Mouse (Mus musculus): ENCODE measurements around the gene Mettl9. TPM values are rescaled to one million over a fixed set of nuclear protein-coding genes. Genes with fewer than 3 reads are reported as not detected.

The Mettl9 gene
- polyA plus RNA-seq, 1 experiment from 2014 or later, result 34.9 TPM

GRCm38 (mm10) chr7:121043510-121043909 is 9.3 kb downstream of the Mettl9 start:
- no peak for DNase-seq
- Histone ChIP-seq H3K4me1 (ENCODE audit: insufficient read depth) (peaks cover 38% of the 10 kb centered on the region), H3K9me3 (ENCODE audit: low read length) (no peaks in the 10 kb centered on the region), H3K27ac (ENCODE audit: low read depth) (peak overlapping the region; percentile 45; the same call in 1 of the 2 replicates), H3K4me2 (ENCODE audit: low read depth, low read length) (0 out of 2 replicates have a peak overlapping the region, but pooled peaks have one; percentile 0), H3K4me3 (ENCODE audit: low read depth, low read length) (no peak overlapping the region), H3K36me3 (replicated peaks; ENCODE audit: insufficient read depth, low read length) (0 out of 2 replicates have a peak, but pooled peaks cover 5% of the 10 kb centered on the region), H3K27me3 (ENCODE audit: insufficient read depth, low read length) (no peaks in the 10 kb centered on the region), H3K9ac (replicated peaks) (no peak overlapping the region)
- TF ChIP-seq EP300 (IDR thresholded peaks at IDR 0.05; ENCODE audit: low read depth) (no peak), CTCF (IDR thresholded peaks at IDR 0.05; ENCODE audit: low read depth) (no peak)
- peak; percentile 63; the same call in 1 of the 2 replicates for ATAC-seq
- WGBS (ENCODE audit: insufficient replicate concordance), result 46% methylated on average over 1 of the region's 1 CpGs

DNA sequence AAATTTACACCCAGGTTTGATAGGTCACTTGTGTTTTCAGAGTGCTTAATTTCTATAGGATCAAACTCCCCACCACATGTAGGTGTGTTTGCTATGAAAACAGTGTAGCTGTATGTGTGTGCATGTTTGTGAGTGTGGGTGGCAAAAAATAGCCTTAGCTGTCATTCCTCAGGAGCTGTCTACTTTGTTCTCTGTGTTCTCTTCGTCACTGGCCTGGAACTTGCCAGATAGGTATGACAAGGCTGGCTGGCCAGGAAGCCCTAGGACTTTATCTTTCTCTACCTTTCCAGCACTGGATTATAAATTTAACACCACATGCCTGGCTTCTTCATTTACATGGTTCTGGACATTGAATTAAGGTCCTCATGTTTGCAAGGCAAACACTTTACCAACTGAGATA is 10.0 kb downstream of the Mettl9 start:
- Histone ChIP-seq H3K4me1 (ENCODE audit: insufficient read depth) (peaks cover 37% of the 10 kb centered on the region), H3K36me3 (replicated peaks; ENCODE audit: insufficient read depth, low read length) (0 out of 2 replicates have a peak, but pooled peaks cover 6% of the 10 kb centered on the region), H3K4me3 (ENCODE audit: low read depth, low read length) (no peak overlapping the region), H3K27me3 (ENCODE audit: insufficient read depth, low read length) (no peaks in the 10 kb centered on the region), H3K9ac (replicated peaks) (no peak overlapping the region), H3K9me3 (ENCODE audit: low read length) (no peaks in the 10 kb centered on the region), H3K4me2 (ENCODE audit: low read depth, low read length) (no peak overlapping the region), H3K27ac (ENCODE audit: low read depth) (peak overlapping the region; percentile 16; the same call in 1 of the 2 replicates)
- ATAC-seq (no peak), DNase-seq (no peak)
- TF ChIP-seq EP300 (IDR thresholded peaks at IDR 0.05; ENCODE audit: low read depth) (no peak), CTCF (IDR thresholded peaks at IDR 0.05; ENCODE audit: low read depth) (no peak)
- 42% methylated on average over 1 of the region's 1 CpGs for WGBS (ENCODE audit: insufficient replicate concordance)

- Histone ChIP-seq H3K27ac (ENCODE audit: low read depth) (no peak overlapping the region), H3K9me3 (ENCODE audit: low read length) (no peaks in the 10 kb centered on the region), H3K9ac (replicated peaks) (no peak overlapping the region), H3K4me3 (ENCODE audit: low read depth, low read length) (no peak overlapping the region), H3K4me2 (ENCODE audit: low read depth, low read length) (no peak overlapping the region), H3K4me1 (ENCODE audit: insufficient read depth) (peaks cover 31% of the 10 kb centered on the region), H3K36me3 (replicated peaks; ENCODE audit: insufficient read depth, low read length) (peaks cover 6% of the 10 kb centered on the region; the same call in 1 of the 2 replicates), H3K27me3 (ENCODE audit: insufficient read depth, low read length) (no peaks in the 10 kb centered on the region)
- 71% methylated on average over 6 of the region's 6 CpGs for WGBS (ENCODE audit: insufficient replicate concordance)
- DNase-seq, result no peak
- TF ChIP-seq EP300 (IDR thresholded peaks at IDR 0.05; ENCODE audit: low read depth) (no peak), CTCF (IDR thresholded peaks at IDR 0.05; ENCODE audit: low read depth) (no peak)
- no peak for ATAC-seq
Observed at GRCm38 (mm10) chr7:121045671-121046453, 11.6 kb downstream of the Mettl9 start.

- no peak for DNase-seq
- WGBS (ENCODE audit: insufficient replicate concordance), result 86% methylated on average over 2 of the region's 2 CpGs
- TF ChIP-seq EP300 (IDR thresholded peaks at IDR 0.05; ENCODE audit: low read depth) (no peak), CTCF (IDR thresholded peaks at IDR 0.05; ENCODE audit: low read depth) (no peak)
Observed at GRCm38 (mm10) chr7:121047624-121048023, 13.4 kb downstream of the Mettl9 start.

GRCm38 (mm10) chr7:121053071-121053470 is 18.8 kb downstream of the Mettl9 start:
- Histone ChIP-seq H3K36me3 (replicated peaks; ENCODE audit: insufficient read depth, low read length) (peaks cover 50% of the 10 kb centered on the region), H3K27ac (ENCODE audit: low read depth) (no peak overlapping the region), H3K9ac (replicated peaks) (no peak overlapping the region), H3K27me3 (ENCODE audit: insufficient read depth, low read length) (no peaks in the 10 kb centered on the region), H3K4me1 (ENCODE audit: insufficient read depth) (no peaks in the 10 kb centered on the region), H3K9me3 (ENCODE audit: low read length) (no peaks in the 10 kb centered on the region), H3K4me2 (ENCODE audit: low read depth, low read length) (no peak overlapping the region), H3K4me3 (ENCODE audit: low read depth, low read length) (no peak overlapping the region)
- DNase-seq (no peak), ATAC-seq (no peak)
- TF ChIP-seq EP300 (IDR thresholded peaks at IDR 0.05; ENCODE audit: low read depth) (no peak), CTCF (IDR thresholded peaks at IDR 0.05; ENCODE audit: low read depth) (no peak)
- 83% methylated on average over 4 of the region's 4 CpGs for WGBS (ENCODE audit: insufficient replicate concordance)

More at GRCm38 (mm10) chr7:121047624-121048023, 13.4 kb downstream of the Mettl9 start:
- Histone ChIP-seq H3K27me3 (ENCODE audit: insufficient read depth, low read length) (no peaks in the 10 kb centered on the region), H3K4me3 (ENCODE audit: low read depth, low read length) (no peak overlapping the region), H3K4me2 (ENCODE audit: low read depth, low read length) (no peak overlapping the region), H3K36me3 (replicated peaks; ENCODE audit: insufficient read depth, low read length) (peaks cover 22% of the 10 kb centered on the region), H3K27ac (ENCODE audit: low read depth) (no peak overlapping the region), H3K9ac (replicated peaks) (no peak overlapping the region), H3K4me1 (ENCODE audit: insufficient read depth) (peaks cover 20% of the 10 kb centered on the region), H3K9me3 (ENCODE audit: low read length) (no peaks in the 10 kb centered on the region)
- ATAC-seq, result no peak

DNA sequence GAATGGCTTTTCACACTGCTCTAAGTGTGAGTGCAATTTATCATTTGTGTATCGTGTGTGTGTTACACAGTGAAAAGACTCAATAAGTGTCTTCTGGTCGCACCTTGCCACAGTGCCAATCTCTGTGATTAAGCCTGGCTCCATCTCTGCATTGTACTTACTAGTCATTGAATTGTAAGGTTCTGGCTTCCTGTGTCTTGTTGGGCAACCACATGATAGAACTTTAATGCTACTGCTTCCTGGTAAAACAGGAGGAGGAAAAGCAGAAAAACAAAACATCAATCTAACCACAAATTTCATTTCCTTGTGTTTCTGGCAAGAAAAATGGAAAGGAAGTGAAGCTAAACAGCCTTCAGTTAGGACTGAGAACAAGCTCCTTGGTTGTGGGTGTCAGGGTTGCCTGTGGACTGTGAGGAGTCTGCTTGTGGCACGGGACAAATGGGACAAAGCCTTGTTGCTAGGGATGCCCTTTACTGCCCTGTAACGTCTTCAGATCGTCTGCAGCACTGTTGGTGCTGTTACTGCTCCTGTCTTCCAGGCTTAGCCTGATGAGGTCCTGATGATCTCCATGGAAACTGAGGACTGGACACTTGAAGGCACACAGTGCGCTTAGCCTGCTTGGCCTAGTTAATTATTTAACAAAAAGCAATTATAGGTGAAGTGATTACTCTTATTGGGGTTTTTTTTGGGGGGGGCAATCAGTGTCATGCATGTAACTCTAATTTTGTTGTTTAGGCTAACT is 25.4 kb downstream of the Mettl9 start:
- peaks cover 48% of the 10 kb centered on the region for H3K36me3 ChIP-seq (replicated peaks; ENCODE audit: insufficient read depth, low read length)
- no peaks in the 10 kb centered on the region for H3K27me3 ChIP-seq (ENCODE audit: insufficient read depth, low read length)
- H3K9ac ChIP-seq (replicated peaks), result no peak overlapping the region
- WGBS (ENCODE audit: insufficient replicate concordance), result 58% methylated on average over 6 of the region's 6 CpGs
- no peaks in the 10 kb centered on the region for H3K9me3 ChIP-seq (ENCODE audit: low read length)
- no peak overlapping the region for H3K27ac ChIP-seq (ENCODE audit: low read depth)
- TF ChIP-seq CTCF (IDR thresholded peaks at IDR 0.05; ENCODE audit: low read depth), result no peak
- TF ChIP-seq EP300 (IDR thresholded peaks at IDR 0.05; ENCODE audit: low read depth), result no peak
- no peak overlapping the region for H3K4me3 ChIP-seq (ENCODE audit: low read depth, low read length)
- ATAC-seq, result no peak
- no peaks in the 10 kb centered on the region for H3K4me1 ChIP-seq (ENCODE audit: insufficient read depth)
- no peak for DNase-seq
- H3K4me2 ChIP-seq (ENCODE audit: low read depth, low read length), result no peak overlapping the region
